Mouse (Mus musculus) MN1 (cell line): ENCODE data around the gene Mlf1.
A peak's percentile ranks its signal among the peaks of the same experiment; 100 is the strongest.

Source experiments
- DNase-seq: peaks from one replicate; pipeline ENCODE4 v3.0.0-alpha.2; 2016; ENCODE audit warnings: low spot score

Mlf1 gene

DNA sequence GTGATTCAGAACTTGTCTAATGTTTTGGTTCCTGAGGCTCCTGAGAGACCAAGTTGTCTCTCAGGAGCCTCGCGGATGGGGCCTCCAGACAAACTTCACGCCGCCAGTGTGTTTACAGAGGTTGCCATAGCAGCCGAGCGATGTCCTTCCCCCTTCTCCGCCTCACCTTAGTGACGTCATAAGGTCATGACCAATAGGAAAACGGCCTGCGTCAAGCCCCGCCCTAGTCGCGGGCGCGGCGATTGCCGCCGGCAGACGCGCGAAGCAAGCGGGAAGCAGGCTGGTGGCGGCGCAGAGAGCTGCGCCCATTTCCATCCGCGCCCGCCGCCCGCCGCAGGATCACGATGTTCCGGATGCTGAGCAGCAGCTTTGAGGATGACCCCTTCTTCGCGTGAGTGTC lies at the start of gene Mlf1:
TSS of gene Mlf1 (plus strand) at position 226 of the 400 bp plus-strand sequence.
- no peak for DNase-seq

DNA sequence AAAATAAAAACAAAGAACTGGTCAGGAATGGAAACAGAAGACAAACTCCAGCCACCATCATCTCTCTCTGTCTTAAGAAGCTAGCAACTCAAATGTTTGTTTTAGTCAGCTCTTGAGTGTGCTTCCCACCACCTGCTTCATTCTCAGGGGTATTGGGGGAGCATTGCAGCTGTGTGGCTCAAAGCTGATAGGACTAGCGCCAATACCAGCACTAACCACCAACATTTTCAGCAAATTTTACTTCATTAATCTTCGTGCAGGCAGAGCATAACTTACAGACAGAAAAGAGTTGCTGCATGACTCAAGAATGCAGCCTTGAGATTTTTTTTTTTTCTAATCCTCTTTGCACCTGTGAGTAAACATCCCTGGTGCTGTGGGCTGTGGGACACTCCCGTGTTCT lies 34.3 kb upstream of the Mlf1 start:
- DNase-seq, result no peak

DNA sequence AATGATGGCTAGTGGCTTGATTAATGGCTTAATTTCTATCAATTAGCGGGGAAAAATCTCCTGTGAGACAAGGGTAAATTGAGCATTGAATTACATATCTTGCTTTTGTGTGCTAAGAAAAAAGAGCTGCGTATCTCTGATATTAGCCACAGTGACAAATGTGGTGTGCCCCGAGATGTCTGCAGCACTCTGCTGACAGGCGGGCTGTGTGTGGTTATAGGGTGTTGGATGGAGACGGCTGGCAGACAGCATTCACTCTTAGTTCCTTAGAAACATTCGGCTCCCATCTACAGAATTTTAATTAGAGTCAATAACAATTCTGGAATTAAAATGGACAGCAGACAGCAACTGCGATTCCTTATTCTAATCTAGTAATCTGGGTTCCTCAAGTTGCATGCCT lies 33.0 kb upstream of the Mlf1 start:
- DNase-seq, result no peak

DNA sequence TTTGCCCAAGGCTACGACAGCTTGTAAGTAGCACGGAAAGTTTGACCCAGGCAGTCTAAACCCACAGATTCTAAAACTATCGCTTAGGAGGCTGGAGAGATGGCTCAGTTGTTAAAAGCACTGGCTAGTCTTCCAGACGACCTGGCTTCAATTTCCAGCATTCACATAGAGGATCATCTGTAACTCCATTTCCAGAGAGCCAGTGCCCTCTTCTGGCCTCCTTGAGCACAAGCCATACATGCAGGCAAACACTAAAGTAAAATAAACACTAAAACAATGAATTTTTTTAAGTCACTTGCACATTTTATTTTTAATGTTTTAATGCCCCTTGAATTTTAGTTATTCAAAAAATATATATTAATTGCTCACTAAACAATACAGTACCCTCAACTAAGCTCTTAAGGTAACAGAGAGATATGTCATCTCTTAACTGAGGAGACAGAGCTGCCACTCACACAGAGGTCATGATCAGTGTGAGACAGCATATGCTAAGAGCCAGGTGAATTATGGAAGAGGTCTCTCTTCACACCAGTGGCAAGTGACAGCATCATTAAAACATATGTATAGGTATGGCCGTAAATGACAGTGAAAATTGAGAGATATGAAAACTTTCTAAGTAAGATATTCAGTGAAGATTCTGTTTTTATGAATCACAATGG lies 30.8 kb upstream of the Mlf1 start:
- peak; percentile 51 for DNase-seq

DNA sequence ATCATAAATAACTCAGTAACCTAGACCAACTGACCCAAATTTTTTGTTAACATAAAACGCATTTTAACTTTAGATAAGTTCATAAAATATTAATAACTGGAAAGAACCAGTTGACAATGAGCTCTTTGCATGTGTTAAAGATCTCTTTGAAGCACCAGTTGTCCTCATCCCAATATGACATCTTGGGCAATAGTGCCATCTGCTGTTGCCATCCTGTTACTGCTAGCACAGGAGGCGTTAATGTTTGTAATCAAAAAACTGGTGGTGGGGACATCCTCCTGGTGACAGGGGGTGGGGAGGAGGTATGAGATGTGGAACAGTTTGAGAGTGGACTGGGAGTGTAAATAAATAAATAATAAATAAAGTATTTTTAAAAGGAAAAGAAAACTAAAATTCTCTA lies 29.3 kb upstream of the Mlf1 start:
- peak; percentile 74 for DNase-seq

DNA sequence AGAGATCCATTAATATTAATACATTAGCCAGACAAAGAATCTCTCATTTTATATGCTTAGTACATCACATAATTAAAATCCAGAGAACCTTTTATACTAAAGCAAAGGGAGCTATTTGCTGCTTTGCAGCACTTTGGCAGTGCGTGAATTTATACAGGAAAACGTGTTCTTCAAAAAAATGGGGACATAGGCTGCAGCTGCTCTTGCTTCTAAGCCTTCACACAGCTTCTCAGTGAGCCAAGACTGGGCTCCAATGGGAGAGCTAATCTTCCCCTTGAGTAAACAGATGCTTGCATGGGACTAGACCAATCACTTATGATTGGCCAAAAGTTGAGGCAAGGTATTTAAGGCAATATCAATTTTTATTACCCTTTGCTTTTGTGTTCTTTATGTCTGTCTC lies 27.2 kb upstream of the Mlf1 start:
- no peak for DNase-seq

DNA sequence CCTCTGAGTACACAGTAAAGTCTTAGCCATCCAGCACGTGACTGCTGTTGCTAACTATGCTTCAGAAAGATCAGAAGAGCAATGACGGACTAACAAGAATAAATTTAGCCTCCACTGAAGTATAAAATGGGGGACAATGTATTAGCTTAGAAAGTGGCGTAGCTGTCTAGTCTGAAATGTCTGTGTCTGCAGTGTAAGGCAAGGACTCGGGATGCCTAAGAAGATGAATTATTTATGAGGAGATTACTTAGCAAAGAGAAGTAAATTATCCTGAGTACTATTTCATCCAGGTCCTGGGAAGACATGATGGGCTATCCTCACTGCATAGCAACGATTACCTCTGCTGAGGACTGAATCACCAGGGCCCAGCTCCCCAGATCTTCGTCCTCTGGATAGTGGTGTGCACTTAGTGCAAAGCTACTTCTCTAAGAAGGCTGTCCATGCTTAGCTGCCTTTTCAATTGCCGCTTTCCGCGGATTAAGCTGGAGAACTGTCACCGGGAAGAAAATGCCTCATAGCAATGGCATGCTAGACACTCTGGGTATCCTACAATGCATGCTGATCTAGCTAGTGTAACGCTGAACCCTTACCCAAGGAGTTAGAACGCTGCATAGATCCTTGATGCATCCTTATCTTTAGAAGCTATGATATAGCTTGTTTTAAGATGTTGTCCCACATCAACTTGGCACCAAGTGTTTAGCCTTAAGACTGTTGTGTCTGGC lies 22.3 kb upstream of the Mlf1 start:
- DNase-seq, result no peak

DNA sequence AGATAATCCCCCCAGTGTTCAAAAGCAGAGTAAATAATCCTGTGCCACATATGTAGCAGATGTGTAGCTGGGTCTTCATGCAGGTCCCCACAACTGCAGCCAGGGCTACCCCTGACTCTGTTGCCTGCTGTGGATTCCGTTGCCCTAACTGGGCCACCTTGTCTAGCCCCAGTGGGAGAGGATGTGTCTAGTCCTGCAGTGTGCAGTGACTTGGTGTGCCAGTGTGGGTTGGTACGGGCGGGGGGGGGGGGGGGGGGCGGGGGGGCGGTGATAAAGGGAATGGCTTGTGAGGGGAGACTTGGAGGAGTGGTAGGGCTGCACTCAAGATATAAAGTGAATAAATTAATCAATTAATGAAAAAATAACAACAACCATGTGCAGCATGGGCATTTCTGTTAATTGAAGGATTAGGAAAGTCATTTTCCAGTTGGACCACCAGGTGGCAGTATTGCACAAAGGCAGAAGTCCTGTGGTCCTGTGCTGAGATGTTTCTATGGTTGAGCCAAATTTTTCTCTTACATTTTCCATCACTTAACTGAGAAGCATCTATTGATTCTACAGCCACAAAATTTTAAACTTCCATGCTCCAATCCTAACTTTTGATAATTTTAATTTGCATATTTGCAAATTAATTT lies 21.7 kb upstream of the Mlf1 start:
- peak; percentile 72 for DNase-seq

DNA sequence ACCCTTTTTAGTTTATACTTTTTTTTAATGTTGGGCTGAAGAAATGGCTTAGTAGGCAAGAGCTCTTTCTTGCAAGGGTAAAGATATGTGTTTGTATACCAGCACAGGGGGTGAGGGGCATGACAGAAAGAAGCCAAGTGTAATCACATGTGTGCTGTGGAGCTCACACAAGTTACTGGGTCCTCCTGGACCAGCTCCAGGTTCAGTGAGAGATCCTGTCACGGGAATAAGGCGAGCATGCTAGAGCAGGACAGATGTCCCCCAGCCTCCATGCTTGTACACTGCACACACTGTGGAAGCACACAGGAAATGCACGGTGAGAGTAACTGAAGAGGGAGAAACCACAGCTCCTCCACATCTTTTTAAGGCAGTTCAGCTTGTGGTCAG lies 21.1 kb upstream of the Mlf1 start:
- DNase-seq, result no peak

DNA sequence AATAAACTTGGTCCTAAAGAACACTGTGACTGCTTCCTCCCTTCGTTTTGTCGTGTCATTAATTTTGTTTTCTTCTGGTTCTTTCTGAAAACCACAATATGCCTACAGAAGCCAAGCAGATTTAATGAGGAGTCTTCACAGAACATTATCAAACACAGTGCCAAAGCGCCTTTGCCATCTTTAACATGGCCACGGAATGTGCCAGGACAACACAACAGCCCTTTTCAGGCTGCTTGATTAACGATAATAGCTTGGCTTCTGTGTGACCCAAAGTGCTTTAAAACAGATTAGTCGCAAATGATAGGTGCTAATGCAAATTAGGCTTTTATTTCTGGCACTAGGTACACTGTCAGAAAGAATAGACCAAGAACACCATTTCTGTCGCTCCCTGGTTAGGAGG lies 15.5 kb upstream of the Mlf1 start:
- DNase-seq, result peak; percentile 33

DNA sequence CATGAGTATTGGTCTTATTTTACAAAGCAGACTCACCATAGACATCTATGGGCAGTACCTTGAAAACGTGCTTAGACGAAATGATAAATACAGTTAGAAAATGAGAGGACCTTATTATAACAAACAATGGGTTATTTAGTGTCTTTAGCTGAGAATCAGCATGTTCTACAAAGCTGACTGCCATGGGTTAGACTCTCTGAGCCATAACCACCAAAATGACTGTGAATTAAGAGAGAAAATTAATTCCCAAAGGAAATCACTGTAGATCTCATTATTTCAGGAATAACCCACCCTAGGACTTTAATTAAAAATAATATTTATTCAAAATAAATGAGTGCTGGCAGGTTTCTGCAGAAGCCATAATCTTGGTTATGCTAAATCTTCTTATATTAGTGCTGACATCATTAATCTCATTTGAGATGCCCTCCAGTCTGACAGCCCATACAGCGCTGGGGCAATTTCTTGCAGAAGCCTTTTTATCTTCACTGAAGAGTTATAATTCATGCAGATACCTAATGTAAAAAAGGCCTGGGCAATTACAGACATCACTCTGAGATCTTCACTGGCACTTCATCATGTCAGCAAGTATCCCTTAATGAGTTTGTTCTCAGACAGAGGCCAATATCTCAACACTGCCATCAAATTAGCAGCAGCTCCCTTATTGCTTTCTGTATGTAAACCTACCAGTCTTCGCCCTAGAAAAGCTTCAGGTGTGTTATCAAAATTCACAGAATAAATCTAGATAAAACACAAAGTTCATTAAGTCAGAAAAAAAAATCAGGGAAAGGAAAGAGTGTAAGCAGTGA lies 7.6 kb upstream of the Mlf1 start:
- peak; percentile 15 for DNase-seq

DNA sequence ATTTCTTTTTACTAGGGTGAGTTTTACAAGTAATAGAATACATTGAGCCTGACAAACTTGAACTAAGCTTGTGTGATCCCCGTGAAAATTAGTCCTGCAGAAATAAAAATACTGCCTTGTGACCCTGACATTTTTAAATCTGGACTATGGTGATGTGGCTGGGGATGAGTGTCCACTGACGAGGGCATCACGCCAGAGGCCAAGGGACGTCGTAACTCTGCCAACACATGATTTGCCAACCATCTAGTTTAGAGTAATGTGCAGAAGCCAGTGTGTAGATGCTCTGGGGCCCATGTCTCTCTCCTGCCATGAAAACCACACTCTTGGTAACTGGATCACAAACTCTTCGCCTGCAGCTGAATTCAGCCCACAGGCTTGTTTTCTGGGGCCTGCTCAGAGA lies 6.4 kb upstream of the Mlf1 start:
- no peak for DNase-seq

DNA sequence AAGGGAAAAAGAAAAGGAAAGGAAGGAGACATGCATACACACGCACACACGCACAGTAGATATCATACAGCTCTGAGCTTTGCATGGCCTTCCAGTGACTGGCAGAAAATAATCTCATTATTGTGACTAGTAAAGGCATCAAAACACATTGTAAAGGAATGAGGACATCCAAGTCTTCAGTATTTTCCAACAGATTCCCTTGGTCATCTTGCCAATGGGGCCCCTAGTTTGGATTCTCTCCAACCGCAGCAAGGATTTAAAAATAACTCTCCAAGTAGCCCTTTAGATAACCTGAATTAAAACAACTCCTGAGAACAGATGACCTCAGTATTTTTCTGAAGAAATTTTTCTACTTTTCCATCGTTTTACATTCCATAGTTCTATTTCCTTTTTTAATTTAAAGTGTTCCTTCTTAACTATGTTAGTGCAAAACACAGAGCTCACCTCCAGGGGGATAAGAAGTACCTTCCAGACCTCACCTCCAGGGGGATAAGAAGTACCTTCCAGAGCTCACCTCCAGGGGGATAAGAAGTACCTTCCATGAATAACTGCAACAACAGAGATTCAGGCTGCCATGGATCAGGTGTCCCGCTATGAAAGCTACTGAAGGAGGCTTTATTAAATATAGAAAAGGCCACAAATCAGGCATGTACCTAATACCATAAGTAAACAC lies 4.4 kb upstream of the Mlf1 start:
- no peak for DNase-seq

DNA sequence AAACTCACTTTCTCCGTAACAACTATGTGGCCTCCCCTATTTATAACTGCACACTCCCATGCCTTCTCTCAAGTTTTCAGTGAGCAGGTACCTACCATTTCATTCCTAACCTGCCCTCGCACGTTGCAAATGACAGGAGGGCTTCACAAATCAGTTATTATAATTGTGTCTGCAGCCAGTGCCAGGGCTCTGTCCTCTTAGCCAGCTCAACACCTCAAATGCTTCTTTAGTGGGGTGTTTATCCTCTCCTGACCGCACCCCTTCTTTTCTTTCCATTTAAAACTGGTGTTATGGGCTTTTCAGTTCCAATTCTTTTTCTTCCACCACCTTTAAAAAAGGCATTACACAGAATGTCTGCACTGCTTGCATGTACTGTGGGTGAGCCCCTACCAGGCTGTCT lies 1.7 kb upstream of the Mlf1 start:
- DNase-seq, result no peak

DNA sequence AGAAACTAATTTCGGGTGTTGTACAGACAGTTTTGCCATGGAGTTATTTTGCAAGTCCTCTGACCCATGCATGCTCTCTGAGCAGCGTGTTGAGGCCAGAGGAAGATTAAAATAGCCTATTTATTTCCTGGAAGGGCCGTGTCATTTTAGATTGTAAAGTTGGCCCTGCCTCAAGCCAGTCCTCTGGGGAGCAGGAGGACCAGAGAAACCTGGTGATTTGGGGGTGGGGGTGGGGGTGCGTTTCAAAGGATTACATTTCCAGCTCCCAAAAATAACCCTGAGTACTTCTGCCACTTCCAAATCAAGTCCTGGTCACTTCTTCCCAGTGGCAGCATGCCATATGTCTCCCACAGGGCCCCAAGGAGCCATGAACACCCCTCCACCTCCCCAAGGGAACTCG lies 1.1 kb upstream of the Mlf1 start:
- no peak for DNase-seq

DNA sequence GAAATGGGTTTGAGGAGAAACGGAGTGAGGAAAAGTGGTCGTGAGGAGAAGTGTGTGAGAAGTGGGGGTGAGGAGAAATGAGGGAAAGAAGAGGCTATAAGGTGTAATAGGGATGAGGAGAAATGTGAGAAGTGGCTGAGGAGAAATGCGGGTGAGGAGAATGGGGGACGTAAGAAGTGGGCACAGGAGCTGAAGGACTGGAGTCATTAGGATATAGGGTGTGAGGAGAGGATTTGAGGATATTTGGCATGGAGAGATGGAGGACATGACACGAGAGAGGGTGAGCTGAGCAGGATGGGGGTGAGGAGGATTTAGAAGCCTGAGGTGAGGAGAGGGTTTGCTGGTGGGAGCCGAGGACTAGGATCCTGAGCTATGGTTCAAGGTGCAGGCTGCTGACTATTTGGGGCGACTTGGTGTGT lies 472 bp downstream of the Mlf1 start:
- DNase-seq, result no peak

DNA sequence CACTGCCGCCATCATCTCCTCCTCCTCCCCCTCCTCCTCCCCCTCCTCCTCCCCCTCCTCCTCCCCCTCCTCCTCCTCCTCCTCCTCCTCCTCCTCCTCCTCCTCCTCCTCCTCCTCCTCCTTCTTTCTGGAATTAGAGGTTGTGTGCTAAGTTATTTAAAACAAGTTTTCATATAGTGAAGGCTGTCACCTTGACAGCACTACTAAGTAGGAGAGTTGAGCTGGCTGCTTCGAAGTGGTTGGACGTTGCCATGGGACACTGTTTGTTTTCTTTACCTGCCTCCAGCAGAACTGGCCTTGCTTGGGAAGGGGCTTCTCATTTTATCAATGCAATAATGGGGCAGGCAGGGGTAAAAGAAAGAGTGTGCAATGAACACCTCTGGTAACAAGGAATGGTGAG lies 1.2 kb downstream of the Mlf1 start, which contains the start of gene Gm17402:
TSS of gene Gm17402 (minus strand) at position 101 of the 400 bp plus-strand sequence.
- DNase-seq, result no peak

DNA sequence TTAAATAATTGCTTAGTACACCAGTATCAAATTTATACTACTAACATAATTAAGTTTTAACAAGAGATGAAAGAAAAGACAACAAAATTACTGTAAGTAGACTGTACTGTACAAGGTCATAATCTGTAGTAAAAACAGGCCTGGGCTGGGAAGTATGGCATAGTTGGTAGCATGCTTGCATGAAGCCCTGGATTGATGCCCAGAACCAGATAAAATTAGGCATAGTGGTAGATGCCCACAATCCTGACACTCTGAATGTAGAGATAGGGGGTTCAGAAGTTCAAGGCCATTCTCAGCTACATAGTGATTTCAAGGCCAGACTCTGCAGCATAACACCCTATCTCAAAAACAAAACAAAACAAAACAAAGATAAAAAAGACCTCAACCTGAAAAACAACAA lies 4.3 kb downstream of the Mlf1 start:
- no peak for DNase-seq

DNA sequence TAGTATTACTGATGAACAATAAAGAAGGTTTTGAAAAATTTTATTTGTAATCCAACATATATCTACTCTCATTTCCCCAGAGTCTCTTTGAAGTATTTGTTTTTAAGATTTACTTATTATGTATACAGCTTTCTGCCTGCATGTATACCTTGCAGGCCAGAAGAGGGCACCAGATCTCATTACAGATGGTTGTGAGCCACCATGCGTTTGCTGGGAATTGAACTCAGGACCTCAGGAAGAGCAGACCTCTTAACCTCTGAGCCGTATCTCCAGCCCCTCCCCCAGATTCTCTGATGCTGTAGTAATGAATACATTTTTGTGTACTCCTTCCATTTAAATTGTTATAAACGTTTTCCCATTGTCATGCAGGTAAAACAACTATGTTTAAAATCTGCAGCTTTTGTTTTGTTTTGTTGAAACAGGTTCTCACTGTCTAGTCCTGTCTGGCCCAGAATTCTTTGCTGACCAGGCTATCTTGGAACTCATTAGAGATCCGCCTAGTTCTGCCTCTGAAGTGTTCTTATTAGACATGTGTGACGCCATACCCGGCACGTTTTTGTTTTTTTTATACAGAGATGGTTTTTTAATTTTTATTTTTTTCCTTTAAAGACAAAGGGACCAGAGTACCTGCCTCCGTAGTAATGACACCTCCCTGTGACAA lies 55.6 kb downstream of the Mlf1 start:
- DNase-seq, result no peak

DNA sequence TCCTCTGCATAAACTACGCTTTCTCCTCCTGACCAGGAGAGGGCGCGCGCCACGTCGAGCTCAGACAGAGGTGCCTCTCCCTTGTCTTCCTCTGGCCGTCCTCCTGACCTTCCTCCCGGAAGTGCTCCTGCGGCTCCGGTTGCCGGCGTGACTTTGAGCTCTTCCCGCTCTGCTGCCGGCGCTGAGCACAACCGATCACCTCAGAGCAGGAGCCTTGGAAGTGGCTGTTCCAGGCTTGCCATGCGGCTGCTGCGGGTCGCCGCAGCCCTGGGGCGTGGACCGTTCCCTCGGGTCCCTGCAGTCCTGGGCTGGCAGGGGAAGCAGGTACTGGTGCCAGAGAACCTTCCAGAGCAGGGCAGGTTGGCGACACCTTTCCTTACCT lies 56.1 kb downstream of the Mlf1 start, which contains the start of gene Gfm1:
TSS of gene Gfm1 (plus strand) at position 98 of the 382 bp plus-strand sequence.
- DNase-seq, result peak; percentile 89

DNA sequence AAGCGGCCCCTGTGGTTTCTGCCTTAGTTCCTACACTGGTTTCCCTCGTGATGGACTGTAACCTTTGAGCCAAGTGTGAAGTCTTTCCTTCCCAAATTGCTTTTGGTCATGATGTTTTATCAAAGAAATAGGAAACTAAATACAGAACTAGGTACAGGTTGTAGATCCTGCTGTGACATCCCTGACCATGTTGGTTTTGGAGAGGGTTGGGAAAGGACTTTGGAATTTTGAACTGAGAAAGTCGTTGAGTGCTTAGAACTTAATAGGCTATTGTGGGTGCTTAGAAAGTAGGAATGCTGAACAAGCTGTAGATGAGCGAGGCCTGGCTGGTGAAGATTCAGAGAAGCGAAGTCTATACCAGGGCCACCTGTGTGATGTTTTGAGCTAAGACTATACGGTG lies 60.1 kb downstream of the Mlf1 start:
- no peak for DNase-seq
